Mouse (Mus musculus): ENCODE data around the gene Tmem147.

DNA sequence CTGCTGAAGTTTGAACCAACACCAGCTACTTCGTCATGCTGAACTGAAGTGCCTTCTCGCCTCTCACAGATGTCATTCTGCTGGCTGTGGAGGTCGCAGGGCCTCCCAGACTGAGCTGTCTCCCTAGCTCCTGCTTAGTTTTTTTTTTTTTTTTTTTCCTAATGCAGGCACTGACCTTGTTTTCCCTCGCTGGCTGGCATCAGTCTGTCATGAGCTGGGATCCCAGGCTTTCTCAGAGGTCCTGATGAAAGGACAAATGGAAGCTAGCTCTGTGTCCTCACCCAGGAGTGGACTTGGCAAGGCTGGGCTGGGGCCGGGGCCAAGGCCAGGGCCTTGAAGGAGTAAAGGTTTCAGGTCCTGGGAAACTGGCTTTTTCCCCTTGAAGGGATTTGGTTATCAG is 47.4 kb downstream of the Tmem147 start:
- TF ChIP-seq CTCF (IDR thresholded peaks at IDR 0.05; ENCODE audit: low read depth) (no peak), EP300 (optimal IDR thresholded peaks at IDR 0.05) (no peak)

All from stomach, postnatal 0 days (tissue).